Mouse (Mus musculus) spleen, embryonic (tissue): Measurements from ENCODE around the gene Traf4.

Experiments used
- CTCF ChIA-PET: fragments of 350-600 bp; sonication (Branson Sonifier 250); formaldehyde crosslinking; loops from one replicate; lab custom pipeline; 2022; lab: Charles Lee

The Traf4 gene

GRCm38 (mm10) chr11:78182961-78183844 lies 17.8 kb upstream of the Traf4 start, which contains the start of gene Rpl23a:
Gene Rpl23a (minus strand): TSS chr11:78183584.
- CTCF ChIA-PET = no interaction called here

GRCm38 (mm10) chr11:78182450-78182849 lies 17.1 kb upstream of the Traf4 start:
- CTCF ChIA-PET = no interaction called here

GRCm38 (mm10) chr11:78181830-78182357 lies 16.5 kb upstream of the Traf4 start:
- CTCF ChIA-PET = no interaction called here

GRCm38 (mm10) chr11:78180081-78180761 lies 14.8 kb upstream of the Traf4 start:
- CTCF ChIA-PET = interaction anchor here (0.7 kb wide), 1 partner anchor 82 kb away, joined by 6 read pairs; no protein-coding TSS in a partner anchor

- CTCF ChIA-PET = interaction anchor here (0.7 to 0.8 kb wide), 3 partner anchors 83 to 132 kb away, joined by 3 to 6 read pairs (median 3); no protein-coding TSS in a partner anchor
These were observed 14.1 kb upstream of the Traf4 start for GRCm38 (mm10) chr11:78179438-78179999.

DNA sequence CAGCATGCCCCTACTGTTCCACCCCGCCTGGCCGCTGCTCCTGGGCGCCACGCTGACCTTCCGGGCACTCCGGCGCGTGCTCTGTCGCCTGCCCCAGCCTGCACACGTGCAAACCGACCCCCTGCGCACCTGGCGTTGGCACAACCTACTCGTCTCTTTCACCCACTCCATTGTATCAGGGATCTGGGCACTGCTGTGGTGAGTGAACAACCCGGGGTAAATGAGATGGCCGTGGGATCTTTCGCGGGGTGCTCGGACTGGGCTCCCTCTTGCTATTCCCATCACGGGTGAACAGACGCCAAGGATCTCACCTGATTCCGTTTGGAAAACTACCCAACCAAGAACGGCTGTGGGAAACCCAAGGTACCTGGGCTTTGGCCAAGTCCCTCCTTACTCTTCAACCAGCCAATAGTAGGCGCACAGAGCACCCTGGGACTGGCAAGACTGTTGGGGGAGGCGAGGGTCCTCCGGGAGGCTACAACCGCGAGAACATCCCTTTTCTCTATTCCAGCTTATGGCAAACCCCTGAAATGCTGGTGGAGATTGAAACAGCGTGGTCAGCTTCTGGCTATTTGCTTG lies 13.6 kb upstream of the Traf4 start:
- CTCF ChIA-PET = interaction anchor here (0.7 to 2.1 kb wide), 3 partner anchors 20 to 133 kb away, joined by 3 to 8 read pairs (median 3); no protein-coding TSS in a partner anchor

- CTCF ChIA-PET = interaction anchor here (0.6 to 2.1 kb wide), 4 partner anchors 20 to 166 kb away, joined by 3 to 8 read pairs (median 4); no protein-coding TSS in a partner anchor
These were observed 12.8 kb upstream of the Traf4 start for GRCm38 (mm10) chr11:78177903-78178858.

DNA sequence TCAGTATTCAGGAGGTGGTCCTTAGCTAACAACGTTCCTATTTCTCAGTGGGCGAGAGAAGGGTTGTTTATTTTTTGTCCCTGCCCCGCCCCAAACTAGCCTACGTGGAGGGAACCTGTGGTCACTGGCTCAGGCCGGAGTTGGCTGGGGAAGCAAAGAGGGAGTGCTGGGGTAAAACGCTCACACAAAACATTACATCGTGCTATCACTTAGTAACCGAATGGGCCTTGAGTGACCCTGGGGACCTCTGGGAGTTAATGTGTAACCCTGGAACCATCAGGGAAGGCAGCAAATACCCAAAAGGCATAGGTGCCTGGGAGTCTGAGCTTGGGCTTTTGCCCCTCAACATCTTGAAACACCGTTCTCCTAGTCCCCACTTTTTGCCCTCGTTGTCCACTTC lies 12.0 kb upstream of the Traf4 start:
- CTCF ChIA-PET = interaction anchor here (0.6 to 2.1 kb wide), 5 partner anchors 15 to 165 kb away, joined by 3 to 8 read pairs (median 3); no protein-coding TSS in a partner anchor

GRCm38 (mm10) chr11:78176905-78177331 lies 11.5 kb upstream of the Traf4 start:
- CTCF ChIA-PET = interaction anchor here (0.6 to 2.1 kb wide), 5 partner anchors 15 to 141 kb away, joined by 3 to 8 read pairs (median 3); no protein-coding TSS in a partner anchor

DNA sequence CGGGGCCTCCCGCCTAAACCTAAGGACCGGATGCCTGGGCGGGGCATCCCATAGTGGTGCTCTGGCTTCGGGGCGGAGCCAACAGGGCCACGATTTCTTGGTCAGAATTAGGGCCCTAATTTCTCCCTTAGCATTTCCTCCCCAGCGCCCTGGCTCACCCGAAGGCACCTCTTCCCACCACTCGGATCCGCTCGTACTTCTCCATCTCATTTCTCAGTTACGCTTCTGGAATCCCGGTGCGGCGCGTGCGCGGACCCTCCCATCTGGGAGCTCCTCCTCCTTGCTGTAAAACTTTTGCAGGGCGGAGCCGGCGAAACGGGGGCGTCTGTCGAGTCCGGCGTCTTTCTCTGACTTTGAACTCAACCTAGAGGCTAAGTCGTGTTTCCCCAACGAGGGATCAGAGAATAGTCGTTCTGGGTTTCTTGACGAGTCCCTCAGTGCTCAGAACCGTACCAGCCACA lies 11.0 kb upstream of the Traf4 start, which contains the start of the genes Nek8 and Tlcd1:
TSS of gene Nek8 (minus strand) at position 274 of the 461 bp plus-strand sequence.
TSS of gene Tlcd1 (plus strand) at position 310 of the 461 bp plus-strand sequence.
- CTCF ChIA-PET = interaction anchor here (0.6 to 2.1 kb wide), 2 partner anchors 18 to 141 kb away, joined by 3 to 8 read pairs; no protein-coding TSS in a partner anchor

DNA sequence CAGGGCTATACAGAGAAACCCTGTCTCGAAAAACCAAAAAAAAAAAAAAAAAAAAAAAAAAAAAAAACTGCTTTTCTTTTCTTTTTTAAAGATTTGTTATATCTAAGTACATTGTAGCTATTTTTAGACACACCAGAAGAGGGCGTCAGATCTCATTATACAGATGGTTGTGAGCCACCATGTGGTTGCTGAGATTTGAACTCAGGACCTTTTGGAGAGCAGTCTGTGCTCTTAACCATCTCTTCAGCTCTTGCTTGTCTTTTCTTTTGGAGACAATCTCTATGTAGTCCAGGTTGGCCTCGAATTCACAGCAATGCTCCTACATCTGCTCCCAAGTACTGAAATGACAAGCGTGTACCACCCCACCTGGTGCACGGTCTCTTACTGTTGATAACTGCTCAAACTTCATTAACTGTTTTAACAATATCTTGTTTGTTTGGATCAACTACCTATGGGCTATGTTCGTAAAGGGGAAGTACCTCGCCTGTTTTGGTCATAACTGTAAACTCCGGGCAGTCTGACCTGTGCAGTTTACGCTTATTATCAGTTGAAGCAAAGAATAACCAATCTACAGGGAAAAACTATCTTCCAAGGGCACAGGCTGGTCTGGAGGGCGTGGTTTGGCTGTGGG lies 10.5 kb upstream of the Traf4 start:
- CTCF ChIA-PET = interaction anchor here (0.6 kb wide), 1 partner anchor 1174 kb away, joined by 8 read pairs; no protein-coding TSS in a partner anchor

DNA sequence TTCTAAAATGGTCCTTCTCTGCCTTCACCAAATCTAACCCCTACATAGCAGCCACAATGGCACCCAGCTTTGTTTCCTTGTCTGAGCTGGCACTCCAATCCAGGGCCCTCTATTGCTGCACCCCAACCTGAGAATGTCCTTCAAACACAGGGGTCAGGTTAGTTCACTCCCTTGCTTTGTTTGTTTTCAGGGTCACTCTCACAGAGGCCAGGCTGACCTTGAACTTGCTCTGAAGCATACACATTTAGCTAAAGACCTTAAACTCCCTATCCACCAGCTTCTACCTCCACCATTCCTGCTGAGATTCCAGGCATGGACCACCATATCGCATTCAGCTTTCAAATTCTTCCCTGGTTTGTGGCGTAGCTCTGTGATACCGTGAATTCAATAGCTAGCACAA lies 9.1 kb upstream of the Traf4 start:
- CTCF ChIA-PET = interaction anchor here (0.6 to 0.7 kb wide), 2 partner anchors 15 to 353 kb away, joined by 3 to 5 read pairs; no protein-coding TSS in a partner anchor

DNA sequence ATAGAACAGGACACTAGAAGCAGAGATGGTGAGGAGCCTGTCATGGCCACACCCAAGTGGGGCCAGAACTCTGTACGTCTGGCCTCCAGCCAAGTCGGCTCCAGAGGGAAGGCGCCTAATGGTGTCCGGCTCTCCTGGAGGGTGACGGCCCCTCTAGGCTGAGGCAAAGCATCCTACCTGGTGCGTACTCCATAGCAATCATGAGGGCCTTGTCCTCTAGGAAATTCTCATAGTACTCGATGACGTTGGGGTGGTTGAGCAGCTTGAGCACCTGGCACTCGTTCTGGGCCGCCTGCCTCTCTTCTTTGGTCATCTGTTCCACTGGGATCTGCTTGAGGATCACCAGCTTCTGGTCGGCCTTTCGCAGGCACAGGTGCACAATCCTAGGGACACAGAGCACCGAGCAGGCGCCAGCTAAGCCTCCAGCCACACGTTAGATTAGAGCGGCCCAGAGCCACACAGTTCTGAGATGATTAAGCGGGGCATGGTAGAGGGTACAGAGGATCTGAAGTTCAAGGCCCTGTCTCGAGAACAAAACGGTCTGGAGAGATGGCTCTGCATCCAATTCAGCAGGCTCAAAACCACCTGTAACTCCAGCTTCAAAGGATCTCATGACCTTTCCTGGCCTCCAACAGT lies 7.5 kb upstream of the Traf4 start:
- CTCF ChIA-PET = no interaction called here

DNA sequence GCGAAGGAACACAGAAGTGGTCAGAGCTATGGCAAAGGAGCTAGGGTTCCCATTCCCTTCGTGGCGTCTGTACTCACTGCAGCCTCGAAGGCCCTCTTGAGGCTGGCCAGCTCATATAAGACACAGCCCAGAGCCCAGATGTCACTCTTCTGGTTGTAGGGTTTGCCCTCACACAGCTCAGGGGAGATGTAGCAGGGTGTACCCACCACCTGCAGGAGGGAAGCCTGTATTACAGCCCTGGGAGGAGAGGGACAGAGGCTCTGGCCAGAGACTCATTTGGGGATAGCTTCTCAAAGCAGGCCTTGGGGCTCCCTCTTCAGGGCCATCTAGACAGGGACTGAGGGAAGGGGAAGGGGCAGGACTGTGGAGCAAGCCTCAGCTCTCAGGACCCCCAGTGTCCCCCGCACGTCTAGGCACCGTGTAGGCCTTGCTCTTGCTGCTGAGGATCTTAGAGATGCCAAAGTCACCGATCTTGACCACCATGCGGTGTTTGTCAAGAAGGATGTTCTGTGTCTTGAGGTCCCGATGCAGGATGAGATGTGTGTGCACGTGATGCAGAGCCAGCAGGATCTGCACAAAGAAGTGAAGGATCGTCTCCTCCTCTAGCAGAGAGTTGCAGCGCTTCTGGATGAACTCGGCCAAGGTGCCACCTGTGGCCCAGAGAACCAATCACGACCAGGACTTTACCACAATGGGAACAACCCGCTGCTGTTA lies 6.8 kb upstream of the Traf4 start:
- CTCF ChIA-PET = interaction anchor here (0.9 to 1.4 kb wide), 2 partner anchors 10 to 13 kb away, joined by 3 read pairs; no protein-coding TSS in a partner anchor

GRCm38 (mm10) chr11:78171328-78171727 lies 5.9 kb upstream of the Traf4 start:
- CTCF ChIA-PET = interaction anchor here (0.9 to 1.4 kb wide), 3 partner anchors 9 to 12 kb away, joined by 3 read pairs; no protein-coding TSS in a partner anchor

GRCm38 (mm10) chr11:78170306-78170705 lies 4.9 kb upstream of the Traf4 start:
- CTCF ChIA-PET = no interaction called here
